In the genomic region with DNA sequence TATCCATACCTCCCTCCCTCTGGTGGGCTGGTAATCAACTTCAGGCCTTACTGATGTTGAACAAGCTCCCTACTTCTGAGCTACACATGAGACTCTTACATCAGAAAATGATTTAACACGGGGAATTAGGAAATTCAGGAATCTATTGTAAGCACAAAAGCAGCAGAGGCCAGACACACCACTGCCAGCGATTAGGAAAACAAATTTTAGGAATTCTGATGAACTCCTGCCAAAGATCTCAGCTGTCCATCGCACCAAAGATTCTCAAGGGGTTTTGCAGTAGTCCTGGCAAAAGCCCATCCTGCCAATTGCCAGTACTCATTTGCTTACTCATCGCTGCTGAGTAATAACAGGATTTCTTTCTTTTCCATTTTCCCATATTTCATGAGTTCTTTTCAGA, we compare ENCODE assay signal across 9 mouse cellular contexts.
DNase-seq lines count a peak whose midpoint lies in the region; ATAC-seq and TF ChIP-seq lines count a peak whose summit lies in the region.
"Had no signal": no experiment of that assay in that cellular context is flagged by ENCODE, and none has a peak within 500 bp of the region (broad histone marks: within the 10 kb centered on the region; RNA-seq: fewer than 3 reads in every experiment).

No protein-coding gene starts in this region.

- no peak overlapping the region for H3K27ac ChIP-seq in midbrain, postnatal 0 days (ENCODE audit: low read depth, low read length)
- H3K27ac ChIP-seq in midbrain, embryonic 11.5 days (ENCODE audit: low read depth, low read length), result no peak overlapping the region
- no peak overlapping the region for H3K27ac ChIP-seq in forebrain, embryonic 15.5 days (replicated peaks)
- H3K27ac ChIP-seq: liver, embryonic 14.5 days had no signal

- H3K27me3 ChIP-seq in midbrain, postnatal 0 days (ENCODE audit: insufficient read depth, low read length), result no peaks in the 10 kb centered on the region
- no peaks in the 10 kb centered on the region for H3K27me3 ChIP-seq in midbrain, embryonic 11.5 days (ENCODE audit: control insufficient read depth, insufficient read depth, low read length)
- H3K27me3 ChIP-seq in forebrain, embryonic 15.5 days, result no peaks in the 10 kb centered on the region

- no peak overlapping the region for H3K4me3 ChIP-seq in midbrain, postnatal 0 days (ENCODE audit: low read depth, low read length)
- H3K4me3 ChIP-seq in midbrain, embryonic 11.5 days (ENCODE audit: low read depth, low read length), result no peak overlapping the region
- no peak overlapping the region for H3K4me3 ChIP-seq in forebrain, embryonic 15.5 days

- no peak for ATAC-seq in midbrain, postnatal 0 days (ENCODE audit: low FRiP score)
- ATAC-seq in midbrain, embryonic 11.5 days (ENCODE audit: low FRiP score), result no peak
- ATAC-seq in forebrain, embryonic 15.5 days (replicated peaks), result no peak

- intact Hi-C loops in gastrocnemius, postnatal 36 days (cut with DNase I), result no loop called here

- DNase-seq in cerebellum, postnatal 10 days, result peak; percentile 44 to 53
- no peak for DNase-seq in cerebellum, postnatal 36 days
- DNase-seq in midbrain, postnatal 0 days (ENCODE audit: low spot score), result peak; percentile 14
- no peak for DNase-seq in midbrain, embryonic 11.5 days (ENCODE audit: low spot score, missing footprints)
- DNase-seq in gastrocnemius, postnatal 36 days, result peak; percentile 26 to 40
- DNase-seq in lung, postnatal 36 days, result peak; percentile 39
- DNase-seq in right cerebral cortex, postnatal 4 days, result no peak

- no peak for TF ChIP-seq CTCF in midbrain, postnatal 0 days (IDR thresholded peaks at IDR 0.05)

- peaks cover 4% of the 10 kb centered on the region; the same call in 1 of the 2 replicates for H3K4me1 ChIP-seq in midbrain, postnatal 0 days (ENCODE audit: insufficient read depth, low read length)
- no peaks in the 10 kb centered on the region for H3K4me1 ChIP-seq in midbrain, embryonic 11.5 days (ENCODE audit: control insufficient read depth, insufficient read depth, low read length)
- H3K4me1 ChIP-seq in forebrain, embryonic 15.5 days, result 0 out of 2 replicates have a peak, but pooled peaks cover 5% of the 10 kb centered on the region

- H3K4me2 ChIP-seq in midbrain, postnatal 0 days (ENCODE audit: low read depth, low read length, poor library complexity, severe bottlenecking), result no peak overlapping the region
- H3K4me2 ChIP-seq in midbrain, embryonic 11.5 days, result no peak overlapping the region
- H3K4me2 ChIP-seq in forebrain, embryonic 15.5 days (replicated peaks), result no peak overlapping the region

- H3K9ac ChIP-seq in midbrain, postnatal 0 days (replicated peaks; ENCODE audit: low read length, poor library complexity, severe bottlenecking), result no peak overlapping the region
- H3K9ac ChIP-seq in midbrain, embryonic 11.5 days (ENCODE audit: low read length), result no peak overlapping the region
- no peak overlapping the region for H3K9ac ChIP-seq in forebrain, embryonic 15.5 days (replicated peaks)
- H3K9ac ChIP-seq: liver, embryonic 14.5 days had no signal

- WGBS in midbrain, postnatal 0 days, result 59% methylated on average over 4 of the region's 4 CpGs
- WGBS in midbrain, embryonic 11.5 days, result 86% methylated on average over 4 of the region's 4 CpGs
- 57% methylated on average over 4 of the region's 4 CpGs for WGBS in forebrain, embryonic 15.5 days

- H3K36me3 ChIP-seq in midbrain, postnatal 0 days (ENCODE audit: insufficient read depth, low read length), result no peaks in the 10 kb centered on the region
- no peaks in the 10 kb centered on the region for H3K36me3 ChIP-seq in midbrain, embryonic 11.5 days (ENCODE audit: control insufficient read depth, insufficient read depth, low read length)
- no peaks in the 10 kb centered on the region for H3K36me3 ChIP-seq in forebrain, embryonic 15.5 days

- no peaks in the 10 kb centered on the region for H3K9me3 ChIP-seq in midbrain, postnatal 0 days (ENCODE audit: low read length)
- H3K9me3 ChIP-seq in midbrain, embryonic 11.5 days (ENCODE audit: control insufficient read depth, low read length), result no peaks in the 10 kb centered on the region
- no peaks in the 10 kb centered on the region for H3K9me3 ChIP-seq in forebrain, embryonic 15.5 days

Comparison
In these comparisons a context has a peak if more than half of its experiments do, and no peak if none do; other contexts are left out.
1. DNase-seq: peak in cerebellum, postnatal 10 days (2 of 2), midbrain, postnatal 0 days (single experiment), gastrocnemius, postnatal 36 days (2 of 2) and lung, postnatal 36 days (single experiment); none in cerebellum, postnatal 36 days (0 of 2), midbrain, embryonic 11.5 days (single experiment) and right cerebral cortex, postnatal 4 days (single experiment).